Mouse (Mus musculus): Measurements from ENCODE around the gene Ccdc148. TPM values are rescaled to one million over a fixed set of nuclear protein-coding genes. Genes with fewer than 3 reads are reported as not detected.

The Ccdc148 gene
- polyA plus RNA-seq, 1 experiment from 2014 or later, result 0.70 TPM

DNA sequence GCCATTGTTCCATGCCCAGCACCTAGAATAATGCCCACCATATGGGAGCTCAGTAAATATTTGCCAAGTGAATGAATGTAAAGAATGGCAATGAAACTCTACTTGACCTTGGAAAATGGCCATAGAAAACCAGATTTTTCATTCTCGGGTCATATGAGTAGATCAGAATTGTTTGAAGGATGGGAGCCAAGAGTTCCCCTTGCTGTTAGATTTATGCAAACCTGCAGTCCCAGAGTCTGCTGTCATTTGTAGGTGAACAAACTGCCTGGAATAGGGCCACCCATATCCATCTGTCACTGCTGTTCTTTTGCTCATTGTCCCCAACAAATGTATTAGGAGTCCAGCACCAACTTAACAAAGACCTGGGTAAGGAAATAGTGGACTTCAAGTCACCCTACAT lies 377.0 kb downstream of the Ccdc148 start:
- no peaks in the 10 kb centered on the region for H3K4me1 ChIP-seq (ENCODE audit: control insufficient read depth, low read depth, low read length)
- no peak overlapping the region for H3K4me2 ChIP-seq (ENCODE audit: low read depth, low read length)
- no peaks in the 10 kb centered on the region for H3K36me3 ChIP-seq (ENCODE audit: control insufficient read depth, insufficient read depth)
- no peak for ATAC-seq (ENCODE audit: low read depth)
- no peaks in the 10 kb centered on the region for H3K27me3 ChIP-seq (ENCODE audit: control insufficient read depth, insufficient read depth, low read depth, low read length)
- no peaks in the 10 kb centered on the region for H3K9me3 ChIP-seq (replicated peaks; ENCODE audit: control insufficient read depth, low read length)
- no peak overlapping the region for H3K4me3 ChIP-seq (ENCODE audit: low read depth, low read length)
- WGBS (ENCODE audit: insufficient replicate concordance), result 41% methylated on average over 1 of the region's 1 CpGs
- no peak overlapping the region for H3K27ac ChIP-seq (ENCODE audit: low read length)
- H3K9ac ChIP-seq (ENCODE audit: low read depth, low read length), result no peak overlapping the region

DNA sequence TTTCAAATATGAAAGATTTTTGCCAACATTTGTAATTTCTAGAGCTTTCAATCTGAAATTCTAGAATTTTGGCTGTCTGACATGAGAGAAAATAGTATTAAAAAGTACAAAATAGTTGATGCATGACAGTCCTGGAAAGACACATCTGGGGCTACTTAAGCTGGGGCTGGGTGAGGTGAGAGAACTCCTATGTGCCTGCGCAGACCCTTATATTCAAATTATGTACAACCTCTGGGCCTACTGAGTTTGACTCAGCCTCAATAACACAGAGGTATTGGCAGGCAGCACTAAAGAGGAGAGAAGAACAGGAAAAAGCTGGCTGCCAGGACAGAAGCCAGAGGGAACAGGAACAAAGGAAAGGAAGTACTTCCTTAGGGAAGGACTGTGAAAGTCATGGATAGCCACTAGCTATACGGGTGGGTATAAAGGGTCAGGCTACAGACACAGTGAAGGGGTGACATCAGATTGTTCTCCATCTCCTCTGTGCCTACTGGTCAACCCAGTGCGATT lies 381.4 kb downstream of the Ccdc148 start:
- Histone ChIP-seq H3K27me3 (ENCODE audit: control insufficient read depth, insufficient read depth, low read depth, low read length) (no peaks in the 10 kb centered on the region), H3K27ac (ENCODE audit: low read length) (no peak overlapping the region), H3K4me2 (ENCODE audit: low read depth, low read length) (no peak overlapping the region), H3K9me3 (replicated peaks; ENCODE audit: control insufficient read depth, low read length) (no peaks in the 10 kb centered on the region), H3K9ac (ENCODE audit: low read depth, low read length) (no peak overlapping the region), H3K4me1 (ENCODE audit: control insufficient read depth, low read depth, low read length) (no peaks in the 10 kb centered on the region), H3K4me3 (ENCODE audit: low read depth, low read length) (no peak overlapping the region), H3K36me3 (ENCODE audit: control insufficient read depth, insufficient read depth) (no peaks in the 10 kb centered on the region)
- ATAC-seq (ENCODE audit: low read depth), result no peak
- 59% methylated on average over 3 of the region's 3 CpGs for whole genome bisulfite sequencing (ENCODE audit: insufficient replicate concordance)

DNA sequence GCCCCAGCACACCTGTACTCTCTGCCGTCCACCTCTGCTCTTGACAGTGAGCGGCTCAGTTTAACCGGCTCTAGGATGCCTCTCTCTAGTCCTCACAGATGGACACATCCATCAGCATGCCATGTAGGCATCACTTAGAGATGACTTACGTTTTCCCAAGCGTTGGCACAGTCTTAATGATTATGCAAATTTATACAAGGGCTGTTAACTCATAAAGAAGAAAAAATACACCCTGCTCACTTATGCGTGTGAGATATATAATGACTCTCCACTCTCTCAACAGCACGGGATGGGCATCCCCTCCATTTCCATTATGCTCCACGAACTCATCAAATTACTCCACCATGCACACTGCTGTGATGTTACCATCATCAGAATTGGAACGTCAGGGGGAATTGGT lies 386.6 kb downstream of the Ccdc148 start:
- H3K4me1 ChIP-seq (ENCODE audit: control insufficient read depth, low read depth, low read length), result no peaks in the 10 kb centered on the region
- no peak overlapping the region for H3K27ac ChIP-seq (ENCODE audit: low read length)
- no peak overlapping the region for H3K9ac ChIP-seq (ENCODE audit: low read depth, low read length)
- no peaks in the 10 kb centered on the region for H3K9me3 ChIP-seq (replicated peaks; ENCODE audit: control insufficient read depth, low read length)
- ATAC-seq (ENCODE audit: low read depth), result no peak
- no peaks in the 10 kb centered on the region for H3K27me3 ChIP-seq (ENCODE audit: control insufficient read depth, insufficient read depth, low read depth, low read length)
- no peak overlapping the region for H3K4me3 ChIP-seq (ENCODE audit: low read depth, low read length)
- no peaks in the 10 kb centered on the region for H3K36me3 ChIP-seq (ENCODE audit: control insufficient read depth, insufficient read depth)
- no peak overlapping the region for H3K4me2 ChIP-seq (ENCODE audit: low read depth, low read length)
- 66% methylated on average over 9 of the region's 9 CpGs for WGBS (ENCODE audit: insufficient replicate concordance)

Other genes with a start within 250 kb of the Ccdc148 start
- 4.7 and 6.1 TPM in 2 replicates for gene Pkp4, start 167 bp upstream of the Ccdc148 start, polyA plus RNA-seq (2015; fragmentation: Nextera tagmentation; extraction: Ambion mirVana)